Mouse (Mus musculus) C2C12 (cell line): ENCODE measurements at regions not wholly inside any gene's neighbourhood (a gene's known extent, or its start where the extent isn't known, plus 50 kb on each side); places are given as distances from the start of the nearest gene placed in this dataset.

Experiments
- CTCF ChIP-seq: IDR thresholded peaks from one replicate; pipeline ENCODE4 v1.5.1; 2011; ENCODE audit not compliant: control insufficient read depth, insufficient read depth, insufficient read length
- MYOD1 ChIP-seq: IDR thresholded peaks from one replicate; pipeline ENCODE4 v1.6.1; 2011; ENCODE audit warnings: low read depth; ENCODE audit not compliant: control insufficient read depth, insufficient read length
- USF1 ChIP-seq: IDR thresholded peaks from one replicate; pipeline ENCODE4 v1.6.1; 2011; ENCODE audit warnings: low read depth, mild to moderate bottlenecking, control low read depth, moderate library complexity

- TF ChIP-seq MYOD1 (no peak), CTCF (no peak), USF1 (no peak)
Observed at GRCm38 (mm10) chr2:95479827-95480226, 838.1 kb upstream of the Lrrc4c start.
